Mouse (Mus musculus): Measurements from ENCODE around the gene Slamf6.

DNA sequence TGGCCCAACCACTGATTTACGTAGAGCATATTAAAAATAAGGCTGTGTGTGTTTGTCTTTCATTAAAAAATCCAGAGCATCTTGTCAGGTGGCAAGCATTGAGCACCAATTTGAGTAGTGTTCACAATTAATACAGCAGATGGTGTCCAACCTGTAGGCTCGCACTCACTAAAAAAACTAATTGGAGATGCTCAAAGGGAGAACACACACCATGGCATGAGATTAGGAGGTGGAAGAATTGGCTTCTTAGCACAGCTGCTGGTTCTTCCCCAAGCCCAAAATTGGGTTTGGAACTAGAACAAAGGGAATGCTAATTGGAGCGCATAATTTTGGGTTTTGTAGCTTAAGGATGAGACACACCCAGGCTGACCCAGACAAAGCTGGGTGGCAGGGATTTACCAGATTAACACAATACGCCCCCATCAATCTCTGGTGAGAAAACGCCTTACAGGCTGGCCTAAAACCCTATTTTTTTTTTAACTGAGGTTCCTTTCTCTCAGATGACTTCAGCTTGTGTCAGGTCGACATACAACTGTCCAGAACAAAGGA lies 29.2 kb downstream of the Slamf6 start:
- TF ChIP-seq EP300 (IDR thresholded peaks at IDR 0.05; ENCODE audit: low read depth) (no peak), CTCF (IDR thresholded peaks at IDR 0.05; ENCODE audit: low read depth) (no peak)

Data from liver, postnatal 0 days (tissue).